Mouse (Mus musculus): ENCODE data around the gene Btbd8.

Btbd8 gene

GRCm38 (mm10) chr5:107447977-107448376 lies 10.2 kb downstream of the Btbd8 start:
- in situ Hi-C loops (cut with MboI; ENCODE audit: unreplicated experiment in 2 of 2) = no loop called here

DNA sequence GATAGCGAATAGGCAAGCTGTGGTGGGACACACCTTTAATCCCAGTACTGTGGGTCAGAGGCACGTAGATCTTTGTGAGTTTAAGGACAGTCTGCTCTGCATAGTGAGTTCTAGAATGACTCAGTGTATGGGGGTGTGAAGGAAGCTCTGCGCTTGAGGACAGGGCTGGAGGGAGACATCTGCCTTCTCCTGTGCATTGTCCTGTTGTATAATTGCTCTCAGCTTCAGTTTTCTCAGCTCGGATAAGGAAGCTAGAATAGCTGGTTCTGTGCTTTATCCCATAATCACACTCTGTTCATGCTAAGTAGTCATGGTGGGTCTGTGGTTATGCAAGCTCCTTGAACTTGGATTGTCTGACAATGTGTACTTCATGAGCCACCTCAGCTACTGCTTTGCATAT lies 11.0 kb downstream of the Btbd8 start:
- in situ Hi-C loops (cut with MboI; ENCODE audit: unreplicated experiment in 2 of 2) = no loop called here

GRCm38 (mm10) chr5:107449620-107450019 lies 11.8 kb downstream of the Btbd8 start:
- in situ Hi-C loops (cut with MboI; ENCODE audit: unreplicated experiment in 2 of 2) = no loop called here

- in situ Hi-C loops (cut with MboI; ENCODE audit: unreplicated experiment in 2 of 2) = no loop called here
These were observed 12.5 kb downstream of the Btbd8 start for GRCm38 (mm10) chr5:107450299-107450698.

DNA sequence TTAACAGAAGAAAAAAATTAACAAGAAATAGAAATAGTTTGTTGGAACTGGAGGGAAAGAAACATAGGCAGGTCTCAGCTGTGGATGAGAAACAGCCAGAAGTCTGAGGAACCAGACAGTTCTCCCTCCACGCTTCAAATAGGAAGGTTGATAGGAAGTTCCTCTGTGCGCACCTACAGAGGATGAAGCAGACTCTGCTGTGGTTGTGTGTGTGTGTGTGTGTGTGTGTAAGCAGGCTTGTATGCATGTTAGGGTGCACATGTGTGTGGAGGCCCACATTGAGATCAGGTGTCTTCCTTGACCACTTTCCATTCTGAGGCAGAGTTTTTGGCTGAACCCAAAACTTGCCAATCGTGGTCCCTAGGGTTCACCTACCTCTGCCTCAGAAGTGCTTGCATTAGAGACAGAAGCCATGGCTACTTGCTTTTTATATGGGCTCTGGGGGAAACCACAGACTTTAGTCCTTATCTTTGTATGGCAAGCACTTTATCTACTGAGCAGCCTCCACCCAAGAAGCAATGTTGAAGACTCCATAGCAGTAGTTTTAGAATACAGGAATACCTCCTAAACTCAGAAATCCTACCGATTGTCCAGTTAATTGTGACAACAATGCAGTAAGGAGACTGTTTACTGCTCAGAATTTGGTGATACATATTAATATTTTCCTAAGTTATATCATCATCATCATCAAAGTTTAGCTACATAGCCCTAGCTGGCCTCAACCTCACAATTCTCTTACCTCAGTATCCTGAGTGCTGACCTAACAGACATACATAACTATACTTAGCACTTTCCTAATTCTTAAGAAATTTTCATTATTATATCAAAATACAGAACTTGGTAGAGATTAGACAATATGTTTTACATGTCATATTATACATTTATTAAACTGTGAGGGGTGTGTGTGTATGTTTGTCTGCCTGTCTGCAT lies 24.6 kb downstream of the Btbd8 start:
- in situ Hi-C loops (cut with MboI; ENCODE audit: unreplicated experiment in 2 of 2) = no loop called here

DNA sequence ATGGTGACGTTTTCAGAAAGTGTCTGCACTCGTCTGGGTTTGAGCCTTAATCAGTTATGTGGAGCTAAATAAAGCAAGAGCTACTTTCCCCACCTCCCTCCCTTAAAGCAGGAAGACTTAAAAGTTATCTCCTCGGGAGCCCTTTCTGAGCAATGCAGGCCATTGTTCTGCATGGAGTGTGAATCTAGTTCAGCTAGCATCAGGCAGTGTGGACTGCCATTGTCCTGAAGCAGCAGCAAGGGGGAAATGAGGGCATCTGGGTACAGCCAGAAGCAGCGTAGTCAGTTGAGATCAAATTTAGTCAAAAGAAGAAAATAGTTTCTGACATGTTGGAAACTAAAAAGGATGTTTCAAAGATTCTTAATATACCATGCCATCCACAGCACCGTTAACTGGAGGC lies 28.7 kb downstream of the Btbd8 start:
- in situ Hi-C loops (cut with MboI; ENCODE audit: unreplicated experiment in 2 of 2) = no loop called here

- in situ Hi-C loops (cut with MboI; ENCODE audit: unreplicated experiment in 2 of 2) = no loop called here
These were observed 29.3 kb downstream of the Btbd8 start for GRCm38 (mm10) chr5:107467098-107467497.

DNA sequence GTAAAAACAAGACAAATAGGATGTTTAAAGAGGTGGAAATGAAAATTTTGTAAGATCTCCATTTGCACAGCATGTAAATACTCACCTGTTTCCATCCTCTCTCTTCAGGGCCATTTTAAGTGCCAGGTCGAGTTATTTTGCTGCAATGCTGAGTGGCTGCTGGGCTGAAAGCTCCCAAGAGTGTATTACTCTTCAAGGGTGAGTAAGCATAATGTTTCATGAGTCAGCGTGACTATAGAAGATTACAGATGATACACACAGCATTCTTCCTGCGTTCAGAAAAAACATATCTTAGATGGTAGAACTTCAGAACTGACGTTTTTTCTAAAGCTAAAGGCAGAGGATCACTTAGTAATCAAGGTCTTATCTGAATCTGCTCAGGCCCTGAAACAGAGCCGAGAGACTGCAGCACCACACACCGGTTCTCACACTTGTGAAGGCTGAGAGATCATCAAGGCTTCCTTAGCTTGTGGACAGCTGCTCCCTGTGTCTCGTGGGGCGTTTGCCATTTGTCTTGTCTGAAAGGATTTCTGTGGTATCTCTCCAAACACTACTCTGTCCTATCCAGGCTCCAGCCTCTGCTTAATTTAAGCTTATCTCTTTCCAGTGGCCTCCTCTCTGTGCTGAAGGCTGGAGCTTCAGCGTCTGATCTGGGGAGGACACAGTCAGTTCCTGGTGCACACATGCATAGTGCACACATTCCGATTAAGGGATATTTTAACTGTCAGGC lies 33.0 kb downstream of the Btbd8 start:
- in situ Hi-C loops (cut with MboI; ENCODE audit: unreplicated experiment in 2 of 2) = no loop called here

DNA sequence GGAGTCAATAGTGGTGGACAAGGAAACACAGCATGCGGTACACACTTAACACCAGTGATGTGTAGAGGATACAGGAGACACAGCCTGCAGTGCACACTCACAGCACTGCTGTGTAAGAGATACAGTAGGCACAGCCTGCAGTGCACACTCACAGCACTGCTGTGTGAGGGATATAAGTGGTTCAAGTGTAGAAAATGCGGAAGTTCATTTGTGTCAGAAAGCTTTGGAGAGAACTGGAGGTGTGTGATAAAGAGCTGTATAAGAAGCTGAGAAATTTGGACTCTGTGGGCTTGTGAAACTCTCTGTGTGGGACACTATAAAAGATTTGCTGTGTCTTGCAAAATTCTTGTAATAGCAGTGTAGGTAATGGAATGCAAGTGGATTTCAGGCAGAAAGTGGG lies 42.4 kb downstream of the Btbd8 start:
- in situ Hi-C loops (cut with MboI; ENCODE audit: unreplicated experiment in 2 of 2) = no loop called here

DNA sequence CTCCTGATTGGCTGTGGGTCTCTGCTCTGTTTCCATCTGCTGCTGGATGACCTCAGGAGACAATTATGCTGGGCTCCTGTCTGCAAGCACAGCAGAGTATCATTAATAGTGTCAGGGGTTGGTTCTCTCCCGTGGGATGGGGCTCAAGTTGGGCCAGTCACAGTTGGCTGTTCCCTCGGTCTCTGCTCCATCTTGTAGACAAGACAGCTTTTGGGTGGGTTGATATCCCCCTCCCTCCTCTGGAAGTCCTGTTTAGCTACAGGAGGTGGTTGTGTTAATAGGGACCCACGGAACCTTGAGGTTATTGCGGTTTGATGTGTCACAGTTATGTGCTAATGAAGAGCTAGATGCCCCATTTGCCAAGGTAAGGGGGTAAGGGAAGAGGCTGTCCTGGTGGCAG lies 51.2 kb downstream of the Btbd8 start:
- in situ Hi-C loops (cut with MboI; ENCODE audit: unreplicated experiment in 2 of 2) = no loop called here

DNA sequence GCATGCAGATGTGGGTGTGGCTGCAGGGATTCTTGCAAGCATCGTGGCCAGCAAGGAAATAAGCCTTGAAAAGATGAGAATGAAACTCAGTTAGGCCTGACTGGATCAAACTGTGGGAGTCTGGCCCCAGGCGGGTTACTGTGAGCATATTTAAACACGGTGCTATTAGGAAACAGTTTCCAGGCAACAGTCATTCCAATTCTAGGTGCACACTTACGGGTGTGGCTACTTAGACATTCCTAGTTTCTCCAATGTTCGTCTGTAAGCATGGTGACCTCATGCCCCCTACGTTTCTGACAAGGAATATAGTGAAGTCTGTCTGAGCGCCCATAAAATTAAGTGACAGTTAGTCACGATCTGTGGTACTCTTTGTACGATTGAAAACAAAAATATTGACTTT lies 53.2 kb downstream of the Btbd8 start:
- in situ Hi-C loops (cut with MboI; ENCODE audit: unreplicated experiment in 2 of 2) = no loop called here

GRCm38 (mm10) chr5:107492471-107492870 lies 54.7 kb downstream of the Btbd8 start:
- in situ Hi-C loops (cut with MboI; ENCODE audit: unreplicated experiment in 2 of 2) = no loop called here

DNA sequence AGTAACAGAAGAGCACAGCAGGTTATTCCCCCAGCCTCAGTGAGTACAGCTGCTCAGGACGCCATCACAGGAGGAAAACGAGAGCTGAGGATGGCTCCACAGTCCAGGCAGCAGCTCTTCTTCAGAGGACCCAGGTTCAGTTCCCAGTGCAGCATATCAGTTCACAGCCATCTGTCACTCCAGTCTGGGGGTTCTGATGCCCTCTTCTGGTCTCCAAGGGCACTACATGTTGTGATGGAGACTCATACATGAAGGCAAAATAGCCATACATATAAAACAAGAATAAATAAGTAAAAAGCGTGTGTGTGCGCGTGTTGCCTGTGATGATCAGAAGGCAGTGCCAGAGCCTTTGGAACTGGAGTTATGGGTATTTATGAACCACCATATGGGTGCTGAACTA lies 57.0 kb downstream of the Btbd8 start:
- in situ Hi-C loops (cut with MboI; ENCODE audit: unreplicated experiment in 2 of 2) = no loop called here

- in situ Hi-C loops (cut with MboI; ENCODE audit: unreplicated experiment in 2 of 2) = no loop called here
These were observed 58.2 kb downstream of the Btbd8 start for GRCm38 (mm10) chr5:107496047-107496446.

DNA sequence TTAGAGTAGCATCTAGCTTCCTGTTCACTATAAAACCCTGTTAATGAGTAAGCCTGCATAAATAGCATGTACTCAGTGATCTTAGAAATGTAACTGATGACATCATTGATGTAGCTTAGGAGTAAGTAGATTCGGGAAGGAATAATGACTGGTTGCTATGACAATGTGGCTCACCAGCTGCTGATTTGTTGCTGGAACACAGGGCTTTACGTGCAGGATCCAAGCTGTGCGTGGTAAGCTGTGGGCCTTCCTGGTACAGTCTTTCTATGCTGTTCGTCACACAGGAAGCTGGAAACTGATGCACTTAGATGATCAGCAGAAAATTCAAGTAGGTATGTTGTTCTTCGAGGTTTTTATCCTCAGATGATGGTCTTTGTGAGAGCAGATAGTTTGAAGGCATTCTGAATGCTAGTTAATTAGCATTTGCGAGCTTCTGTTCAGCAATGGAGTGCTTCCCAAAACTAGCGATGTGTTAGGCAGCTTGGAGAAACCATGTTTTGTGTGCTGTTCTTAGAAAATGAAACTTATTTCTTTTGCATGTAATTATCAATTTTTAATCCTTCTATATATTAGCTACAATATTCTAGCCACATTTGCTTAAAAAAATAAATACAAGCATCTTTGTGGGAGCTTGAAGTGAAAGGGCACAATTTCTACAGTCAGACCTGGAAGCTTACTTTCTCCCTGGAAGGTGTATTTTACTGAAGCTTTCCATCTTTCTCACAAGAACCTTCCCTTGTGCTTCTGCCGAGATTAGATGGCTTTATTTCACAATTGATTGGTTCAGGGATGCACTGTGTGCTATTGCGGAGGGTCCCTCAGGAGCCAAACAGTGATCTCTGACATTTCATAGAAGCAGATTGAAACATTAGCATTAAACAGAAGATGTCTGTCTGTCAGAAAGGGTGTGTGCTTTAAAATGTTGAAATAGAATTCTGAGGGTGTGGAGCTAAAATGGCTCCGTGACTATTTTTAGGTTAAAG lies 60.0 kb downstream of the Btbd8 start:
- in situ Hi-C loops (cut with MboI; ENCODE audit: unreplicated experiment in 2 of 2) = no loop called here

GRCm38 (mm10) chr5:107498806-107499310 lies 61.1 kb downstream of the Btbd8 start:
- in situ Hi-C loops (cut with MboI; ENCODE audit: unreplicated experiment in 2 of 2) = no loop called here

DNA sequence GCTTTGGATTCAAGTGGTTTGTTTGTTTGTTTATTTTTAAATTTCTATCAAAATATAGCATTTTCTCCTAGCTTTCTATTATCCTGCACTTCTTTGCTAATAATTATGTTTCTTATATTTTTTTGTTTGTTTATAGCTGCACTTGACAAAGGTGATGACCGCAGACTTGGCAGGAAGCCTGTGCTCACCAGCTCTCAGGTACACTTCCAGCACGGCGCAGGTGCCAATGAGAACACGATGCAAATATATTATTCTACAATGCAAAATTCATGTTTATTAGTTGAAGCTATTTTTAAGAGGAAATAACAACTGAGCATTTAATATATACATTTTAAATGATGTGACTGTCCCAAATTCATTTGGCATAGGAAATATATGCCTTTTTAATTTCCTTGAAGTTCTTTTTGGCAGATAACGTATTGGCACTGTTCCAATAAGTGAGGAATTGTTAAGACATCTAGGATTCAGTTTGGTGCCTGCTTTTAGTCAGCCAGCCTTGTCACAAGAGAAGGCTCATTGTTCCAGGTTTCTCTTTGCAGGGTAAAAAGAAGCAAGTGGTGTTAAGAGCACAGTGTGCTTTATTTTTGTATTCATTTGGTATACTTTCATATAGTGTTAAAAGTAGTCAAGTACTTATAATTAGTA lies 62.2 kb downstream of the Btbd8 start:
- in situ Hi-C loops (cut with MboI; ENCODE audit: unreplicated experiment in 2 of 2) = loop anchor here in 1 of 2 experiments (10.0 kb wide), 1 partner anchor 145 kb away; no protein-coding TSS in a partner anchor

DNA sequence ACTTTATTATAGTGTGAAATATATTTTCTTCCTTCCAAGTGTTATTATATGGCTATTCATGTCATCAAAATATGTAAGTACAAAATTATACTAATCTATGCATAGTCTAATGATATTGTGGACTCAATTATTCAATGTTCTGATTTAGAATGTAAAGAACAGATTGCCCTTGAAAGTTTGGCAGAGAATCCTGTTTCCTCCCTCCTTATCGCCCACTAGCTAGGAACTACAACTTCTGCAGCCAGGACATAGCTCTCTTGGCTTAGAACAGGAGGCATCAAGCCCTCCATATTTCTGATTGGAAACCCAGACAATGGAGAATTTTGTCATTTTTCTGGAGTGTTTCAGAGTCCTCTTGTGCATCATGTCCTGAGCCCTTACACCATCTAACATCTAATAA lies 62.9 kb downstream of the Btbd8 start:
- in situ Hi-C loops (cut with MboI; ENCODE audit: unreplicated experiment in 2 of 2) = loop anchor here in 1 of 2 experiments (10.0 kb wide), 1 partner anchor 146 kb away; no protein-coding TSS in a partner anchor

- in situ Hi-C loops (cut with MboI; ENCODE audit: unreplicated experiment in 2 of 2) = loop anchor here in 1 of 2 experiments (10.0 kb wide), 1 partner anchor 153 kb away; no protein-coding TSS in a partner anchor
These were observed 69.5 kb downstream of the Btbd8 start, which contains the start of gene Gm42669 for GRCm38 (mm10) chr5:107507321-107507720. Gene Gm42669 (plus strand): TSS chr5:107507621.

- in situ Hi-C loops (cut with MboI; ENCODE audit: unreplicated experiment in 2 of 2) = no loop called here
These were observed 72.7 kb downstream of the Btbd8 start for GRCm38 (mm10) chr5:107510503-107510902.
